Mouse (Mus musculus): ENCODE data around the gene Hes5.
A peak's percentile ranks its signal among the peaks of the same experiment; 100 is the strongest.

Gene Hes5

GRCm38 (mm10) chr4:154942632-154943322 is 17.9 kb upstream of the Hes5 start:
- DNase-seq (ENCODE audit: low spot score) = no peak

DNA sequence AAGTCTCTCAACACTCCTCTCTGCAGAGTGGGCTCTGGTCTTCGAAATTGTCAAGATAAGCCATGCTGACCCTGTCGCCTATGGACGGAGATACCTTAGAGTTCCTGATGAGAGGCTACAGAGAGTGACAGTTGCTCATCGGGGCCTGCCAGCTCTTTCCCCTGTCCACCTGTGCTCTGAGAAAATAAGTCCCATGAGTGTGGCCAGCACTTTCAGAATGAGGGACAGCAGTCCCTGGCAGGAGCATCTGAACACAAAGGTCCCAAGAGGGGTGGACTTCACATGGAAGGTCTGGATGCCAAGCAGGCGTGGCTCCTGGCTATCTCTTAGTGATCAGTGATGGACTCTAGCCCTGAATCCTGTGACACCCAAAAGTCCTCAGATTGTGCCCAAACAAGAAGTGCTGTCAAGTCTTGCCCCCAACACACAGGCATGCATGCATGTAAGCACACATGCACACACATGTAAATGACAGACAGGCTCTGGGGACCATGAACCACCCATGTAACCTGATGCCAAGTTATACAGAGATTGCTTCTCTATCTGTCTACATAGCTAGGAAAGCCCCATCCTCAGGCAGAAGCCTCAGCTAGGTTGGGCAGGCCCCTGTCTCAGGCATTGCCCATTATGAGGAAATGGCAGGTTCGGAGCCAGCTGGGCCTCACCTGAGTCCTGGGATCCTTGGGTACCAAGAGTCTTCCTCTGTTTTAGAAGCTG is 17.2 kb upstream of the Hes5 start:
- no peak for DNase-seq (ENCODE audit: low spot score)

DNA sequence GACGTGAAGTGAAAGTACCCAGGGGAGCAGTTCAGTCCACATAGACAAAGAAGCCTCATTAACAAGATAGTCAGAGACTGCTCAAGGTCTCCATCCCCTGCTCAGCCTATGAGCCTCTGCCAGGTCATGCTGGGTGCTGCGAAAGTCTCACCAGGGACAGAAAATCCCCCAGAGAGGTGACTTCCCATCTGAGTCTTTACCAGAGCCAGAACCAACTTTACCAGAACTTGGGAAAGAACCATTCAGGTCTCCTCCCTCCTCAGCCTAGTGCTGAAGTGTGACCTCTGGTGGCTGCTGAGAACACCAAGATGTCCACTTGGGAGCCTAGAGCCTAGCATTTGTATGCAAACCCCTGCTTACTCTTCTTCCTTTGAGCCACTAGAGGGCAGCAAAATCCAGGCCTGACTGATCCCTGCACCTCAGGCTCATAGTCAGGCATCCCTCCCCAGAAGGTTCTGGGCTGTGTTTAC is 16.6 kb upstream of the Hes5 start:
- DNase-seq (ENCODE audit: low spot score) = peak; percentile 83

DNA sequence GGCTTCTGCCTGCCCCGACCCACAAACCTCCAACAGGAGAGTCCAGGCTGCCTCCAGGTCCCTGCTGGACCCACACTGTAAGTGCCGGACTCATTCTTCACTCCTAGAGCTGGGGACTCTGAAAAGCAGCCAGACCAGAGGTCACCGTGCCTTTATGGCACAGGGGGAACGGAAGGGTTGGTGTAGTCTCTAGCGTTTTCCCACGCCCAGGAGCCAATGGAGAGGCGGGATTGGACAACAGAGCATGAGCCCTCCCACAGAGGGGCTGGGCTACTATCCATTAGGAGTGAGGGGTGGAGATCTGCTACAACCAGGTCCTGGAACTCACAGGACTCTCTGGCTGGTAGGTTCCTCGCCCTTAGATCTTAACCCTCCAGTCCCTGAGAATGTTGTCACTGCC is 14.4 kb upstream of the Hes5 start:
- DNase-seq (ENCODE audit: low spot score) = peak; percentile 53

- DNase-seq (ENCODE audit: low spot score) = peak; percentile 46
These were observed 12.4 kb upstream of the Hes5 start for GRCm38 (mm10) chr4:154948066-154948939.

- no peak for DNase-seq (ENCODE audit: low spot score)
These were observed 11.7 kb upstream of the Hes5 start for GRCm38 (mm10) chr4:154948940-154949588.

DNA sequence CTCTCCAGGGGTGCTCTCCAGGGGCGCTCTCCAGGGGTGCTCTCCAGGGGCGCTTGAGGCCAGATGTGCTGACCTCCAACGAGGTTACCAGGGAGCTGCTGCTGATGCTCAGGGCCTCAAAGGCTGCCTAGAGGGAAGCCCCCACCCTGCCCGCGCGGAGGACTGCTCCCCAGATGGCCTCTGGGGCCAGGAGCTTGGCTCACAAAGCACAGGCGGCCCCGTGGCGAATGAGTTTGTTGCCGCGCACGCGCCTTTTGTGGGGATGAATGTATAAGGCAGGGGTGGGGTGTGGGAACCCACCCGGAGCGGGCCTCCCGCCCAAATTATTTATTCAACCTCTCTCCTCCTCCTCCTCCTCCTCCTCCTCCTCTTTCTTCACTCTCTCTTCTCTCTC is 11.1 kb upstream of the Hes5 start:
- no peak for DNase-seq (ENCODE audit: low spot score)

DNA sequence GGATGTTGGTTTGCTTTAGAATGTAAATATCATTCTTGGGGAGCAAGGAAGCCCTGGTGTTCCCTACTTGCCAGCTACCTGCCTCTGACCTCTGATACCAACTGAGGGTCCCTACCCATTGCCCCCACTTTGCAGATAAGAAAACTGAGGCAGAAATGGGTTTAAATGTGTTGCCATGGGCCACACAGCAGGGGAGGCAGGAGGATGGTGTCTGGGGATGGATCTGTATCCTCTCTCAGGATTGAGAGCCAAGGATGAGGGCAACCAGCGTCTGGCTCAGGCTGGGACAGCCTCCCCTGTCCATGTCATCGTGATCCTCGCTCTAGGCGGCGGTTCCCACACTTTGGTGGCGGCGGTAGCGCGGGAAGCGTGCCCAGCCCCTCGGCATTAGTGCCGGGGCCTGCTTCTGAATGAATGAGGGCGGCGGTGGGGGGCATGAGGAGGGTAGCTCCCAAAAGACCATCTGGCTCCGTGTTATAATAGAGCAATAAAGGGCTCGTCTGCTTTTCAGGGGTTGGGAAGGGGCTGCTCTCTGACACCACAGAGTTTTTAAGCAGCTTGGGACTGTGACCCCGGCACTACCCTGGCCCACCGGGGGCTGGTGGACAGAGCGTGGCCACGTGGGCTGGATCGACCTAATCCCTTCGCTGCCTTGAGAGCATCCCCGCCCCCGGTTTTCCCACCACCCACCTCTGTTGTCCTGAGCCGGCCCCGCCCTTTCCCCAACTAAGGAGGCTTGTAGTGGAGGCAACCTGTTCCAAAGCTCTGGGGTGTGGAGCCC is 8.1 kb upstream of the Hes5 start:
- no peak for DNase-seq (ENCODE audit: low spot score)

DNA sequence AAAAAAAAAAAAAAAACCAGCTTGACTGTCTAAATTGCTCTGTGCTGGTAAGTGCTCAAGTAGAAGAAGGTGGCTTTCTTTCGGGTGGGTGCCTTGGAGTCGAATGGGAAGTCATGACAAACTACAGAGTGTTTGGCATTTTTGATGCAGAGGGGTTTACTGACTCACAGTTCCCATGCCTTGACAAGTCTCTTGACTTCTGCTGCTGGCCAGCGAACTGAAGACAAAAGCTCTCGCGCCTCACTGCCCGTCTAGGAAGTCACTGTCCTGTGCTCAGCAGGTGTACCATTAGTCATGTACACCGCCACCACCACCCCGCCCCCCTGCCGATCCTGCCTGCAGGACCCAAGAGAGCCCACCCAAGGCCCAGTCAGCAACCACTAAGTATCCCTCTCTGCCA is 4.1 kb upstream of the Hes5 start:
- no peak for DNase-seq (ENCODE audit: low spot score)

DNA sequence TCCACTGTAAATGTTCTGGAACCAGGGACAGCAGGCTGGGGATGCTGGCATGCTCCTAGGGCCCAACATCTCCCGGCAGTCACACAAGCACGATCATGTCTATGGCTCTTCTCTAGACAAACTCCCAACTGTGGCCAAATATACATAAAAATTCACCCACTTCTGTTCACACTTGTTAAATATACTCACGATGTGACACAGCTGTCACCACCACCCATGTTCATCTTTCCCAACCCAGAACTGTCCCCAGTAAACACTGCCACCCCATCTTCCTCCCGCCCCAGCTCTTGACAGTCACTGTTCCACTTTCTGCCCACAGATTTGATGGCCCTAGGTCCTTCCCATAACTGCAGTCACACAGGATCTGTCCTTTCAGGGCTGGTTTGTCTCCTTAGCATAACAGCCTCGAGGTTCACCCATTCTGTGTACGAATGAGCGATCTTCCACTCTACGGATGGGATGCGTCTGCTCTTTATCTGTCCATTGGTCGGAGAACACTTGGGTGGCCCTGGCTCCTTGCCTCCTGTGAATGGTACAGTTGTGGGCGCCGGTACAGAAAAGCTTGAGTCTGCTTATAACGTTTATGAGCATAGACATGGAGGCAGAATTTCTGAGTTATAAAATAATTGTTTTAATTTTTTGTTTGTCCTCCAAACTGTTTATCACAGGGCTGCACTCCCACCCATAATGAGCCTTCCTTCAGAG is 3.3 kb upstream of the Hes5 start:
- DNase-seq (ENCODE audit: low spot score) = no peak

DNA sequence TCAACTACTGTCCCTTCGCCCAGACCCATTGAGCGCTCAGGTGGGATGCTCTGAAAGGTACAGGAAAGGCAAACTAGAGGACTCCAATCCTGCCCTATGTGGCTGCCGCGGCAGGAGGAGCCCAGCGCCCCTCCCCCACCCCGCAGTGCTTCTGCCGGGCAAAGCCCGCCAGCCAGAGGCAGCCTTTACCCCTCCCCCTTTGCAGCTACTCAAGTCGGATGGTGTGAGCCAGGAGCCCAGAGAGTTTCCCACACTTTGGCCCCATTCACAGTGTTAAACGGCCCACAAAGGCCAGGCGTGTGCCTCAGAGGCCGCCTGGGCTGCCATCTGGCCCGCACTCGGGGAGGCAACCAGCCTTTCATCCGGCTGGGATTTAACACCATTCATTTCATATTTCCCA is 2.6 kb upstream of the Hes5 start:
- DNase-seq (ENCODE audit: low spot score) = peak; percentile 62

DNA sequence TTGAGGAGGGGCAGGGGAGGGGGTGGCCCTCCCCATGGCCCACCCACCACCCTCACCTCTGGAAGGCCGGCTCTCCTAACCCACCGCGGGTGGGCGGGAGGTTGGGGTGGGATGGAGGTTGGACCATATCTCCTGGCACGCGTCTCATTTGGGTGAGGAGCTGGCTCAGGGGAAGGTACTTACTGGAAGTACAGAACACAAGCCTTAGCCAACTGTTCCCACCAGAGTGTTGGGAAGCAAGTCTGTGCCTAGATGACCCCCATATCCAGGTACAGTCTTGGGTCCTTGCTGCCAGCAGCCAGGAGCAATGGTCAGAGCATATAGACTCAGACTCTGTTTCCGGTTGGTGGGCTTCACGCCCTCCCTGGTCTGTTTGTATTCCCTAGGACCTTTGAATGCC is 2.1 kb upstream of the Hes5 start:
- no peak for DNase-seq (ENCODE audit: low spot score)

- no peak for DNase-seq (ENCODE audit: low spot score)
These were observed 568 bp upstream of the Hes5 start for GRCm38 (mm10) chr4:154960021-154960689.

DNA sequence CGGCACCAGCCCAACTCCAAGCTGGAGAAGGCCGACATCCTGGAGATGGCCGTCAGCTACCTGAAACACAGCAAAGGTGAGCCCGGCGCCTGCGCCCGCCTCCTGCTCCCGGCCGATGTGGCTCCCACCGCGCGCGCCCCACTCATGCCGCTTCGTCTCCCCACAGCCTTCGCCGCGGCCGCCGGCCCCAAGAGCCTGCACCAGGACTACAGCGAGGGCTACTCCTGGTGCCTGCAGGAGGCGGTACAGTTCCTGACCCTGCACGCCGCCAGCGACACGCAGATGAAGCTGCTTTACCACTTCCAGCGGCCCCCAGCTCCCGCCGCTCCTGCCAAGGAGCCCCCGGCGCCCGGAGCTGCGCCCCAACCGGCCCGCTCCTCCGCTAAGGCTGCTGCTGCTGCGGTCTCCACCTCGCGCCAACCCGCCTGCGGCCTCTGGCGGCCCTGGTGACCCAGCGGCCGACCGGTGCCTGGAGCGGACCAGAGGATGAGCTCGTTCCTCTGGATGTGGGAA is 559 bp downstream of the Hes5 start:
- no peak for DNase-seq (ENCODE audit: low spot score)

DNA sequence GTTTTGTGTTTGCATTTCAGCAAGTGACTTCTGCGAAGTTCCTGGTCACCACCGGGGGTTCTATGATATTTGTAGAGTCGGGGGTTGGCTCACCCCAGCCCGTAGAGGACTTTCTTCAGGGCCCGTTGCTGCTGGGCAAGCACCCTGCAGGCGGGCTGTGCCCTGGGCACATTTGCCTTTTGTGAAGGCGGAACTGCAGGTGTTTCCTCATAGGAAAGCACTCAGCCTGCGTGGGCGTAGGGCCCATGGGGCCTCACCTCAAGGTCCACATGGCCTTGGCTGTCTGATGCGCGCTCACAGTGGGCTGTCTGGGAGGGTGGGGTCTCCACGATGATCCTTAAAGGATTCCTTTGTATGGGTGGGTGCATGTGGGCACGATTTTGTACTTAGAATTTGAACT is 1.2 kb downstream of the Hes5 start:
- DNase-seq (ENCODE audit: low spot score) = no peak

DNA sequence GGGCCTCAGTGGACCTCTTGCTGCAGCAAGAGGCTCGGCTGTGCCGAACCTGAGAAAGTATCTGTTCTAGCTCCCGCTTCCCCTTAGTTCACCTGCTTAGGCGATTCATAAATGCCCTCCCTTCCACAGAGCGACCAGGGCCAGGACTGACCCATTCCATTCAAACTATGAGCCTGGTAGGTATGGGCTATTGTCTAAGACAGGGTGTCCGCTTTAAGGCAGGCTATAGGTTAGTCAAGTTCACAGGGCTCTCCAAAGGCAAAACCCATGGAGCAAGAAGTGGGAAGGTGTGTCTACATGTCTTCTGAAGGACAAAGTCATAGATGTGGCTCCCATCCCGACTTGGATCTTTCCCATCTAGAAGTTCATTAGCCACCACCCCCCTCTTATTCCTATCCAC is 2.0 kb downstream of the Hes5 start:
- no peak for DNase-seq (ENCODE audit: low spot score)

DNA sequence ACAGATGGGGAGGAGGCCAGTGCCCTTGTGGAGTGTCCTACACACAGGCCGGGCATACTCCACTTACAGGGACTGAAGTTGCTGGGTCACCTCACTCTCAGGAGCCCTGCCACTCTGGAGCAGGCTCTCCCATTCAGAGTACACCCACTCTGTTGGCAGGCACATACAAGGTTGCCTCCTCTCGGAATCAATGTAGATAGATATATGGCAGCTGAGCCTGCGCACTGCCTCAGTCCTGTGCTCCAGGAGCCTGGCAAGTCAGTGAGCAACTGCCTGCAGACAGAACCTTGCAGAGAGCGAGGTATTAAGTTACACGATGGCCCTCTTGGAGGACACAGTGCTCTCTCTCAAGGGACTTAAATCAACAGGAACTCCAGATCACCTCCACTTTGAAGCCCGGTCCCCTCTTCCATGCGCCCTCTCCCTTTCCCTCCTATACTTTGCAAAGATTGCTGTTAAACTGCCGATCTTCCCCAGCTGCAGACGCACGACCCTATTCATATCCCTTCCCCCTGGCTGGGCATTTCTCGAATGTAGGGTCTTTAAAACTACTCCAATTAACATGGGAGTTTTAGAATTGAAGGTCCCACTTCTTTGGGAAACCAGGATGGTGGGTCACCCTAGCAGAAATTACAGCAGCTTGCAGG is 2.6 kb downstream of the Hes5 start:
- DNase-seq (ENCODE audit: low spot score) = no peak

GRCm38 (mm10) chr4:154963901-154964580 is 3.3 kb downstream of the Hes5 start, which contains the start of gene Pank4:
Pank4 (plus strand) TSS chr4:154964123.
- DNase-seq (ENCODE audit: low spot score) = peak; percentile 92

All from layer of hippocampus, adult 11-12 months (tissue).